Comparison of ENCODE assay signal across 24 mouse cellular contexts in genomic region chr16:20712190-20712589, GRCm38 (mm10). TPM values are rescaled to one million over a fixed set of nuclear protein-coding genes. Genes with fewer than 3 reads are reported as not detected.
DNase-seq lines count a peak whose midpoint lies in the region; ATAC-seq and TF ChIP-seq lines count a peak whose summit lies in the region.
"Had no signal": no experiment of that assay in that cellular context is flagged by ENCODE, and none has a peak within 500 bp of the region (broad histone marks: within the 10 kb centered on the region; RNA-seq: fewer than 3 reads in every experiment).

No protein-coding gene starts in this region.

- no peak overlapping the region for H3K9ac ChIP-seq in ES-Bruce4 (ENCODE audit: low read depth, poor library complexity, severe bottlenecking)
- no peak overlapping the region for H3K9ac ChIP-seq in liver, embryonic 14.5 days (replicated peaks)
- H3K9ac ChIP-seq: embryonic facial prominence, embryonic 15.5 days; forebrain, embryonic 13.5 days; forebrain, postnatal 0 days; hindbrain, embryonic 14.5 days had no signal

- peaks cover 5% of the 10 kb centered on the region for H3K4me1 ChIP-seq in ES-Bruce4 (ENCODE audit: control insufficient read depth, insufficient read depth, low read length)
- peaks cover 27 to 49% of the 10 kb centered on the region in 2 experiments for H3K4me1 ChIP-seq in liver, embryonic 14.5 days (replicated peaks; ENCODE audit: control insufficient read depth in 2 of 2, insufficient read depth in 2 of 2, low read length in 1 of 2)
- H3K4me1 ChIP-seq in limb, embryonic 10.5 days, result peaks cover 39% of the 10 kb centered on the region

- no peak overlapping the region for H3K4me3 ChIP-seq in layer of hippocampus, adult 2 months
- H3K4me3 ChIP-seq in ES-Bruce4 (ENCODE audit: low read depth, low read length), result no peak overlapping the region
- no peak overlapping the region for H3K4me3 ChIP-seq in liver, embryonic 14.5 days (ENCODE audit: insufficient read depth in 1 of 2, low read depth in 2 of 2, low read length in 2 of 2)
- no peak overlapping the region for H3K4me3 ChIP-seq in limb, embryonic 10.5 days
- H3K4me3 ChIP-seq: embryonic facial prominence, embryonic 15.5 days; forebrain, embryonic 13.5 days; gastrocnemius, adult 2 months; heart, embryonic 10.5 days had no signal

- no peaks in the 10 kb centered on the region for H3K9me3 ChIP-seq in ES-Bruce4 (replicated peaks; ENCODE audit: control insufficient read depth, insufficient read depth, low read length, poor library complexity, severe bottlenecking)
- H3K9me3 ChIP-seq in liver, embryonic 14.5 days (ENCODE audit: control insufficient read depth, low read length), result no peaks in the 10 kb centered on the region
- no peaks in the 10 kb centered on the region for H3K9me3 ChIP-seq in limb, embryonic 10.5 days (replicated peaks)
- H3K9me3 ChIP-seq: embryonic facial prominence, embryonic 15.5 days; forebrain, embryonic 13.5 days; heart, embryonic 10.5 days had no signal

- H3K4me2 ChIP-seq in liver, embryonic 14.5 days (ENCODE audit: low read depth), result peak overlapping the region; percentile 95
- H3K4me2 ChIP-seq: embryonic facial prominence, embryonic 15.5 days; forebrain, embryonic 13.5 days; hindbrain, embryonic 14.5 days had no signal

- peak overlapping the region; percentile 71; the same call in 1 of the 2 replicates for H3K27ac ChIP-seq in layer of hippocampus, adult 2 months
- H3K27ac ChIP-seq in ES-Bruce4 (ENCODE audit: insufficient read depth, low read length), result no peak overlapping the region
- no peak overlapping the region; the same call in 1 of the 2 replicates for H3K27ac ChIP-seq in liver, embryonic 14.5 days
- H3K27ac ChIP-seq in limb, embryonic 10.5 days, result no peak overlapping the region
- H3K27ac ChIP-seq: embryonic facial prominence, embryonic 15.5 days; forebrain, embryonic 13.5 days; gastrocnemius, adult 2 months; heart, embryonic 10.5 days; hindbrain, embryonic 14.5 days had no signal

- no peak for TF ChIP-seq POLR2A in ES-Bruce4 (IDR thresholded peaks at IDR 0.05; ENCODE audit: insufficient read depth, low read length)

- TF ChIP-seq EP300 in ES-Bruce4 (IDR thresholded peaks at IDR 0.05; ENCODE audit: insufficient read depth, low read depth, low read length), result no peak
- no peak for TF ChIP-seq EP300 in liver, embryonic 14.5 days (IDR thresholded peaks at IDR 0.05; ENCODE audit: low read depth)

- peak; percentile 44 for DNase-seq in cerebellum, adult 9-11 months
- no peak for DNase-seq in cerebellum, adult 18-20 months
- no peak for DNase-seq in layer of hippocampus, adult 2 months (ENCODE audit: low spot score in 2 of 2)
- no peak for DNase-seq in layer of hippocampus, postnatal 25 days (ENCODE audit: extremely low spot score in 1 of 2, low spot score in 1 of 2)
- DNase-seq in liver, embryonic 14.5 days (ENCODE audit: low read depth in 3 of 3, low spot score in 3 of 3), result no peak
- DNase-seq in limb, embryonic 10.5 days (ENCODE audit: low spot score), result no peak
- no peak for DNase-seq in kidney, postnatal 25 days
- DNase-seq: adrenal gland, postnatal 14 days; B cell, adult 2 months; cerebellum, postnatal 10 days; forebrain, postnatal 0 days; gastrocnemius, adult 2 months; gastrocnemius, postnatal 36 days; heart, adult 18-20 months; heart, postnatal 10 days had no signal

- 72% methylated on average over 9 of the region's 9 CpGs for WGBS in liver, embryonic 14.5 days (ENCODE audit: insufficient replicate concordance)
- 81% methylated on average over 9 of the region's 9 CpGs for WGBS in limb, embryonic 10.5 days

- H3K36me3 ChIP-seq in ES-Bruce4 (ENCODE audit: control insufficient read depth, insufficient read depth, low read length, poor library complexity, severe bottlenecking), result 0 out of 2 replicates have a peak, but pooled peaks cover 2% of the 10 kb centered on the region
- H3K36me3 ChIP-seq in liver, embryonic 14.5 days (replicated peaks; ENCODE audit: control insufficient read depth, insufficient read depth, low read depth), result peaks cover 21% of the 10 kb centered on the region
- peaks cover 67% of the 10 kb centered on the region for H3K36me3 ChIP-seq in limb, embryonic 10.5 days

- no peak for ATAC-seq in liver, embryonic 14.5 days (ENCODE audit: insufficient read depth)
- ATAC-seq: activated CD4-positive, CD25-positive, alpha-beta regulatory T cell, adult 4 months; CD4-positive, CD25-positive, alpha-beta regulatory T cell, adult 4 months; forebrain, embryonic 13.5 days; forebrain, postnatal 0 days; Patski had no signal

- H3K27me3 ChIP-seq in ES-Bruce4 (ENCODE audit: control insufficient read depth, insufficient read depth, low read length, poor library complexity, severe bottlenecking), result no peaks in the 10 kb centered on the region
- no peaks in the 10 kb centered on the region for H3K27me3 ChIP-seq in liver, embryonic 14.5 days (ENCODE audit: control insufficient read depth, insufficient read depth, low read length)
- peaks cover 11% of the 10 kb centered on the region; the same call in 1 of the 2 replicates for H3K27me3 ChIP-seq in limb, embryonic 10.5 days (ENCODE audit: low read depth, poor library complexity, severe bottlenecking)
- H3K27me3 ChIP-seq: embryonic facial prominence, embryonic 15.5 days; forebrain, embryonic 13.5 days; Patski had no signal

- peak; percentile 48 for TF ChIP-seq CTCF in layer of hippocampus, adult 2 months (conservative IDR thresholded peaks at IDR 0.05)
- TF ChIP-seq CTCF in ES-Bruce4 (IDR thresholded peaks at IDR 0.05; ENCODE audit: low read depth, low read length), result peak; percentile 13
- TF ChIP-seq CTCF in liver, embryonic 14.5 days (IDR thresholded peaks at IDR 0.05; ENCODE audit: low read depth), result no peak

RNA-seq across cellular contexts. Expression of gene Polr2h, which starts 5.3 kb away (rescaled TPM):
- total RNA-seq in layer of hippocampus, adult 2 months (2021), result 10 to 100 TPM; 26.1 TPM
- 10 to 100 TPM; 24.8 to 26.2 TPM for total RNA-seq in layer of hippocampus, postnatal 25 days (2021)
- polyA plus RNA-seq in ES-Bruce4 (2011; ENCODE audit: insufficient read depth, insufficient read length, low read depth, missing spikeins), result 90.6 and 94.5 TPM in 2 replicates
- 21.5 and 30.1 TPM in 2 replicates for polyA plus RNA-seq in liver, embryonic 14.5 days (2012; rRNA removed)
- polyA plus RNA-seq in liver, embryonic 14.5 days (2014; fragmentation: Nextera tagmentation; extraction: Ambion mirVana), result 45.4 and 49.6 TPM in 2 replicates
- 148 and 173 TPM in 2 replicates for polyA plus RNA-seq in limb, embryonic 10.5 days (2016; fragmentation: Nextera tagmentation; extraction: Ambion mirVana)

RNA-seq across cellular contexts. Expression of gene Clcn2, which starts 5.4 kb away (rescaled TPM):
- total RNA-seq in layer of hippocampus, adult 2 months (2021), result 10 to 100 TPM; 74.2 to 79.5 TPM
- total RNA-seq in layer of hippocampus, postnatal 25 days (2021), result 10 to 100 TPM; 63.8 to 76.4 TPM
- 8.8 and 10.2 TPM in 2 replicates for polyA plus RNA-seq in ES-Bruce4 (2011; ENCODE audit: insufficient read depth, insufficient read length, low read depth, missing spikeins)
- polyA plus RNA-seq in liver, embryonic 14.5 days (2012; rRNA removed), result 16.7 and 20.9 TPM in 2 replicates
- 4.9 and 5.6 TPM in 2 replicates for polyA plus RNA-seq in liver, embryonic 14.5 days (2014; fragmentation: Nextera tagmentation; extraction: Ambion mirVana)
- polyA plus RNA-seq in limb, embryonic 10.5 days (2016; fragmentation: Nextera tagmentation; extraction: Ambion mirVana), result 14.1 and 18.5 TPM in 2 replicates

RNA-seq across cellular contexts. Expression of gene Fam131a, which starts 19.1 kb away (rescaled TPM):
- 100 to 1,000 TPM; 450 to 457 TPM for total RNA-seq in layer of hippocampus, adult 2 months (2021)
- 100 to 1,000 TPM; 489 to 490 TPM for total RNA-seq in layer of hippocampus, postnatal 25 days (2021)
- polyA plus RNA-seq in ES-Bruce4 (2011; ENCODE audit: insufficient read depth, insufficient read length, low read depth, missing spikeins), result 5.9 and 7.1 TPM in 2 replicates
- 1.0 and 1.4 TPM in 2 replicates for polyA plus RNA-seq in liver, embryonic 14.5 days (2012; rRNA removed)
- polyA plus RNA-seq in liver, embryonic 14.5 days (2014; fragmentation: Nextera tagmentation; extraction: Ambion mirVana), result 1.3 TPM in 2 replicates
- polyA plus RNA-seq in limb, embryonic 10.5 days (2016; fragmentation: Nextera tagmentation; extraction: Ambion mirVana), result 2.7 and 3.8 TPM in 2 replicates

RNA-seq across cellular contexts. Expression of gene Chrd, which starts 20.7 kb away (rescaled TPM):
- 10 to 100 TPM; 87.0 to 90.7 TPM for total RNA-seq in layer of hippocampus, adult 2 months (2021)
- 10 to 100 TPM; 62.2 to 79.5 TPM for total RNA-seq in layer of hippocampus, postnatal 25 days (2021)
- polyA plus RNA-seq in ES-Bruce4 (2011; ENCODE audit: insufficient read depth, insufficient read length, low read depth, missing spikeins), result 1.1 and 1.2 TPM in 2 replicates
- 0.42 and 0.71 TPM in 2 replicates for polyA plus RNA-seq in liver, embryonic 14.5 days (2012; rRNA removed)
- 0.21 and 0.24 TPM in 2 replicates for polyA plus RNA-seq in liver, embryonic 14.5 days (2014; fragmentation: Nextera tagmentation; extraction: Ambion mirVana)
- 0.41 and 1.6 TPM in 2 replicates for polyA plus RNA-seq in limb, embryonic 10.5 days (2016; fragmentation: Nextera tagmentation; extraction: Ambion mirVana)
- total RNA-seq: hematopoietic stem cell, adult 5-6 weeks had no signal
- polyA plus RNA-seq: activated CD4-positive, CD25-positive, alpha-beta regulatory T cell, adult 4 months; CD4-positive, CD25-positive, alpha-beta regulatory T cell, adult 4 months had no signal

RNA-seq across cellular contexts. Expression of gene Thpo, which starts 22.1 kb away (rescaled TPM):
- 10 to 100 TPM; 12.5 to 16.2 TPM for total RNA-seq in layer of hippocampus, adult 2 months (2021)
- 10 to 100 TPM in 1 of 2 experiments, 1 to 10 TPM in 1; 9.0 to 14.2 TPM for total RNA-seq in layer of hippocampus, postnatal 25 days (2021)
- polyA plus RNA-seq in ES-Bruce4 (2011; ENCODE audit: insufficient read depth, insufficient read length, low read depth, missing spikeins), result 4.6 and 4.7 TPM in 2 replicates
- 2.8 and 3.6 TPM in 2 replicates for polyA plus RNA-seq in liver, embryonic 14.5 days (2012; rRNA removed)
- 3.6 and 3.7 TPM in 2 replicates for polyA plus RNA-seq in liver, embryonic 14.5 days (2014; fragmentation: Nextera tagmentation; extraction: Ambion mirVana)
- 0.21 and 0.54 TPM in 2 replicates for polyA plus RNA-seq in limb, embryonic 10.5 days (2016; fragmentation: Nextera tagmentation; extraction: Ambion mirVana)
- total RNA-seq: heart, postnatal 10 days; hematopoietic stem cell, adult 5-6 weeks had no signal
- polyA plus RNA-seq: CD4-positive, CD25-positive, alpha-beta regulatory T cell, adult 4 months had no signal
